Mouse (Mus musculus): ENCODE results near the gene 4930442H23Rik.

DNA sequence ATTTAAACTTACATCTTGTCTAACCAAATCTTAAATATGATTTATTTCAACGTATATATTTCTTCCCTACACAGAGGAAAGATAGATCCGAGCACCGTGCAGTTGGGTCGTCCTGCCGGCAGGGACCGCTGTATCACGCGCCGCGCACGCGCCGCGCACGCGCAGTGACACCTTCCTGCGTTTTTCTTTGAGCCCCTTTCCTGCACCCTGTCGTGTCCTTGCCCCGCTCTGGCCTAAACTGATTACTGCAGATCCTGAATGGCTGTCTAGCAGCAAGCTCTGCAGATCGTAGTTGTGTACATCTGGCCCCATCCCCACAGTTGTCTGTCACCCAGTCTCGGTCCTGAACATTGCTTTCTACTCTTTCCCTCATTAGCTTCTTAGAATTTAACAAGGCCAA, 10.5 kb downstream of the 4930442H23Rik start:
- TF ChIP-seq CTCF (IDR thresholded peaks at IDR 0.05; ENCODE audit: borderline replicate concordance, extremely low read depth, insufficient read depth, insufficient read length) (peak; percentile 91), POLR2A (IDR thresholded peaks at IDR 0.05; ENCODE audit: borderline replicate concordance, extremely low read depth, insufficient read depth, insufficient read length, poor library complexity, severe bottlenecking) (no peak)

All from brain, embryonic 14.5 days (tissue).